Mouse (Mus musculus) kidney, adult 2 months (tissue): ENCODE measurements around the gene Svs4.

Experiments
- CTCF ChIP-seq: fragments of 200-500 bp; conservative IDR thresholded peaks from 2 replicates; pipeline ENCODE4 v1.5.1; 2011; ENCODE audit warnings: low read depth, mild to moderate bottlenecking, control low read depth, low read length, moderate library complexity, mixed read lengths; ENCODE audit not compliant: insufficient read depth, insufficient read length
- POLR2A ChIP-seq: fragments of 200-500 bp; IDR thresholded peaks from one replicate; pipeline ENCODE4 v1.6.1; 2011; ENCODE audit warnings: low read depth, low read length, control low read depth

DNA sequence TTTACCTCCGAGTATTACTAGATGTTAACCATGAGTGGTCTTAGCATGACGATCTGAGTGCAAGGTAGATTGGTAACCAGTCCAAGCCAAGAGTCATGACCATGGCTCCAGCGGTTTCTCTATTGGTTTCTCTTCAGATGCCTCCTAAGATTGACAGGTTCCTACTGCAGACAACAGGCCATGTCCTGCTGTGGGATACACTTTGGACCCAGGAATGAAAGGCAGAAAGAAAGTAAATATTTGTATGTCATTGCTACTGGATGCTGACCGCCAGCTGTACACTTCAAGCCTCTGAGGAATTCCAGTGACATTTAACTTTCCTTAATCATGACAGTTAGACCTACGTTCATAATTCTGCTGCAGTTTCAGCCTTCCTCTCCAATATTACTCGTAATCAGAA lies 42.7 kb upstream of the Svs4 start:
- no peak for TF ChIP-seq CTCF
- TF ChIP-seq POLR2A: no peak
